Mouse (Mus musculus): ENCODE results near the gene 4931409K22Rik. TPM values are rescaled to one million over a fixed set of nuclear protein-coding genes. Genes with fewer than 3 reads are reported as not detected.

Gene 4931409K22Rik
- polyA plus RNA-seq, 1 experiment = not detected

- Histone ChIP-seq H3K9me3 (no peaks in the 10 kb centered on the region), H3K4me1 (peaks cover 75% of the 10 kb centered on the region), H3K27me3 (replicated peaks) (peaks cover 16% of the 10 kb centered on the region), H3K36me3 (replicated peaks; ENCODE audit: low read length) (peaks cover 68% of the 10 kb centered on the region), H3K4me3 (replicated peaks) (no peak overlapping the region)
- no peak for TF ChIP-seq FLI1 (IDR thresholded peaks at IDR 0.05; ENCODE audit: low read length)
These were observed 37.7 kb upstream of the 4931409K22Rik start for GRCm38 (mm10) chr5:24594346-24594745.

- no peak for TF ChIP-seq FLI1 (IDR thresholded peaks at IDR 0.05; ENCODE audit: low read length)
- TF ChIP-seq GATA1 (IDR thresholded peaks at IDR 0.05; ENCODE audit: borderline replicate concordance, low read length) = no peak
- Histone ChIP-seq H3K9me3 (no peaks in the 10 kb centered on the region), H3K36me3 (replicated peaks; ENCODE audit: low read length) (peaks cover 73% of the 10 kb centered on the region), H3K27me3 (replicated peaks) (peaks cover 12% of the 10 kb centered on the region), H3K4me1 (peaks cover 78% of the 10 kb centered on the region), H3K4me3 (replicated peaks) (no peak overlapping the region)
These were observed 37.3 kb upstream of the 4931409K22Rik start for GRCm38 (mm10) chr5:24593928-24594327.

- peaks cover 80% of the 10 kb centered on the region for H3K36me3 ChIP-seq (replicated peaks; ENCODE audit: low read length)
- H3K27me3 ChIP-seq (replicated peaks) = peaks cover 5% of the 10 kb centered on the region
- H3K4me1 ChIP-seq = peaks cover 78% of the 10 kb centered on the region
- no peaks in the 10 kb centered on the region for H3K9me3 ChIP-seq
- H3K4me3 ChIP-seq (replicated peaks) = no peak overlapping the region
- TF ChIP-seq FLI1 (IDR thresholded peaks at IDR 0.05; ENCODE audit: low read length) (no peak), GATA1 (IDR thresholded peaks at IDR 0.05; ENCODE audit: borderline replicate concordance, low read length) (no peak)
These were observed 36.6 kb upstream of the 4931409K22Rik start for GRCm38 (mm10) chr5:24593230-24593629.

GRCm38 (mm10) chr5:24592471-24593160 is 36.0 kb upstream of the 4931409K22Rik start:
- Histone ChIP-seq H3K4me1 (peaks cover 78% of the 10 kb centered on the region), H3K36me3 (replicated peaks; ENCODE audit: low read length) (peaks cover 86% of the 10 kb centered on the region), H3K4me3 (replicated peaks) (no peak overlapping the region), H3K27me3 (replicated peaks) (no peaks in the 10 kb centered on the region), H3K9me3 (no peaks in the 10 kb centered on the region)
- TF ChIP-seq FLI1 (IDR thresholded peaks at IDR 0.05; ENCODE audit: low read length) = no peak
- TF ChIP-seq GATA1 (IDR thresholded peaks at IDR 0.05; ENCODE audit: borderline replicate concordance, low read length) = no peak

GRCm38 (mm10) chr5:24591796-24592470 is 35.3 kb upstream of the 4931409K22Rik start:
- H3K36me3 ChIP-seq (replicated peaks; ENCODE audit: low read length) = peaks cover 86% of the 10 kb centered on the region
- peaks cover 79% of the 10 kb centered on the region for H3K4me1 ChIP-seq
- TF ChIP-seq FLI1 (IDR thresholded peaks at IDR 0.05; ENCODE audit: low read length) (no peak), GATA1 (IDR thresholded peaks at IDR 0.05; ENCODE audit: borderline replicate concordance, low read length) (no peak)
- peak overlapping the region; percentile 81 for H3K4me3 ChIP-seq (replicated peaks)
- H3K27me3 ChIP-seq (replicated peaks) = no peaks in the 10 kb centered on the region
- H3K9me3 ChIP-seq = no peaks in the 10 kb centered on the region

GRCm38 (mm10) chr5:24591268-24591721 is 34.7 kb upstream of the 4931409K22Rik start:
- Histone ChIP-seq H3K4me3 (replicated peaks) (peak overlapping the region; percentile 81), H3K4me1 (peaks cover 75% of the 10 kb centered on the region), H3K36me3 (replicated peaks; ENCODE audit: low read length) (peaks cover 86% of the 10 kb centered on the region), H3K27me3 (replicated peaks) (no peaks in the 10 kb centered on the region), H3K9me3 (no peaks in the 10 kb centered on the region)
- TF ChIP-seq FLI1 (IDR thresholded peaks at IDR 0.05; ENCODE audit: low read length) (no peak), GATA1 (IDR thresholded peaks at IDR 0.05; ENCODE audit: borderline replicate concordance, low read length) (no peak)

- Histone ChIP-seq H3K27me3 (replicated peaks) (no peaks in the 10 kb centered on the region), H3K4me1 (peaks cover 79% of the 10 kb centered on the region), H3K9me3 (no peaks in the 10 kb centered on the region), H3K36me3 (replicated peaks; ENCODE audit: low read length) (peaks cover 72% of the 10 kb centered on the region), H3K4me3 (replicated peaks) (no peak overlapping the region)
- no peak for TF ChIP-seq GATA1 (IDR thresholded peaks at IDR 0.05; ENCODE audit: borderline replicate concordance, low read length)
- no peak for TF ChIP-seq FLI1 (IDR thresholded peaks at IDR 0.05; ENCODE audit: low read length)
These were observed 33.2 kb upstream of the 4931409K22Rik start for GRCm38 (mm10) chr5:24589511-24590500.

- TF ChIP-seq FLI1 (IDR thresholded peaks at IDR 0.05; ENCODE audit: low read length) (no peak), GATA1 (IDR thresholded peaks at IDR 0.05; ENCODE audit: borderline replicate concordance, low read length) (no peak)
- peak overlapping the region; percentile 98 for H3K4me3 ChIP-seq (replicated peaks)
These were observed 30.6 kb upstream of the 4931409K22Rik start for GRCm38 (mm10) chr5:24587200-24587577.

GRCm38 (mm10) chr5:24586547-24587199 is 30.1 kb upstream of the 4931409K22Rik start, which contains the start of gene Chpf2:
Gene Chpf2, plus strand, starts transcription at chr5:24586741.
- H3K9me3 ChIP-seq = no peaks in the 10 kb centered on the region
- H3K4me3 ChIP-seq (replicated peaks) = peak within 1 kb of the TSS; percentile 98
- TF ChIP-seq FLI1 (IDR thresholded peaks at IDR 0.05; ENCODE audit: low read length) (no peak), GATA1 (IDR thresholded peaks at IDR 0.05; ENCODE audit: borderline replicate concordance, low read length) (no peak)
- peaks cover 41% of the 10 kb centered on the region for H3K36me3 ChIP-seq (replicated peaks; ENCODE audit: low read length)
- H3K4me1 ChIP-seq = peaks cover 73% of the 10 kb centered on the region
- H3K27me3 ChIP-seq (replicated peaks) = no peaks in the 10 kb centered on the region

More at GRCm38 (mm10) chr5:24587200-24587577, 30.6 kb upstream of the 4931409K22Rik start:
- H3K27me3 ChIP-seq (replicated peaks) = no peaks in the 10 kb centered on the region
- no peaks in the 10 kb centered on the region for H3K9me3 ChIP-seq
- peaks cover 78% of the 10 kb centered on the region for H3K4me1 ChIP-seq
- peaks cover 46% of the 10 kb centered on the region for H3K36me3 ChIP-seq (replicated peaks; ENCODE audit: low read length)

All from megakaryocyte, embryonic 14.5 days (primary cell).